Mouse (Mus musculus): ENCODE data around the gene Mphosph6. TPM values are rescaled to one million over a fixed set of nuclear protein-coding genes. Genes with fewer than 3 reads are reported as not detected.

Mphosph6 gene
- total RNA-seq, 2 experiments from 2014 or later: 47.4 to 67.2 TPM

DNA sequence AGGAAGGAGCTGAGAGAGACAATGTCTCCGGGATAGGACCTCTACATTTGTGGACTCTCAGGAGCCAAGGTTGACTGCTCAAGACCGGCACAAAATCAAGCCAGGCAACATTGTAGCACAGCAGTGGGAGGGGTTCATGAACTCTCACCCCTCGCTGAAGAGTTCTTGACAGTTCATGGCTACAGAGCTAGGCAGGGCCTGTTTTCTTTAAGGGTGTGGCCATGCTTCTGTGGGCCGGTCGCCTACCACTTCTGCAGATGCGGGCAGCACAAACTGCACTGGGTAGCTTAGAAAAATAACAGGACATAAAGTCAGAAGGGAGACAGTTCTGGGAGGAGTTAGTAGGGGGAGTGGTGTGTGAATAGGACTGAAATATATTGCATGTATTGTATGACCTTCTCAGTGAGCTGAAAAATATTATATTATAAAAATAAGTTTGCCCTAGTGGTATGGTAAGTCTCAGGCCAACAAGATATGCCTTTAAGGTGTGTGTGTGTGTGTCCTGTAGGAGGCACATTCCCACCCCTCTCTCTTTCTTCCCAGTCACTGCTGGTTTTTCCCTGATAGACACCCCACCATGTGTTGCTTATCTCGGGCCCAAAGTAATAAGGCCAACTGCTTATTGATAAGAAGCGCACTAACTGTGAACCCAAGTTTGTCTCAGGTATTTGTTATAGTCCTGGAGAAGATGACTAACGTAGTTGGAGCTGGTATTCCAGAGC lies 30.5 kb downstream of the Mphosph6 start:
- no peak for ATAC-seq (replicated peaks; ENCODE audit: poor library complexity)

DNA sequence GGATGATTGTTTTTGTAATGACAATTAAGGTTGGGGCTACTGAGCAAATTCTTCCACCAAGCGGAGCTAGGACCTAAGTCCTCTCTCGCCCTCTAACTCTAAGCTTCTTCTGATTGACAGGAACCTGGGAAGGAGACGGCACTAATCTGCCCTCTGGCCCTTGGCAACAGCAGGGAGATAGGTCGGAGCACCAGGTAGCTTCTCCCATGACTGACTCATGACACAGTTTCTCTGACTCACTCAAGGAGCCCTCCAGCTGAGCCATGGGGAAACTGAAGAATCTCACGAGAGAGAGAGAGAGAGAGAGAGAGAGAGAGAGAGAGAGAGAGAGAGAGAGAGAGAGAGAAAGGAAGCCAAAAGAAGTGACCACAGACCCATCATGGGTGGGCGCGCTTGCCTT lies 32.8 kb downstream of the Mphosph6 start:
- no peak for ATAC-seq (replicated peaks; ENCODE audit: poor library complexity)

DNA sequence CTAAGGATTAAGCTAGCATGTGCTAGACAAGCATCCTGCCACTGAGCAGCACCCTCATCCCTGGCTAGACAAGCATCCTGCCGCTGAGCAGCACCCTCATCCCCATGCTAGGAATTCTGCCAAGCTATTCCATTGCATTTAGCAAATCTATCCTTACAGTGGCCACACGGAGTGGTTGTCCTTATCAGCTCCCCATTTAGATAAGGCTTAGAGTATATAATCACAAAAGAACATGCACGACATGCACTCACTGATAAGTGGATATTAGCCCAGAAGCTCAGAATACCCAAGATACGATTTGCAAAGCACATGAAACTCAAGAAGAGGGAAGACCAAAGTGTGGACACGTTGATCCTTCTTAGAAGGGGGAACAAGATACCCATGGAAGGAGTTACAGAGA lies 35.8 kb downstream of the Mphosph6 start:
- ATAC-seq (replicated peaks; ENCODE audit: poor library complexity): no peak

DNA sequence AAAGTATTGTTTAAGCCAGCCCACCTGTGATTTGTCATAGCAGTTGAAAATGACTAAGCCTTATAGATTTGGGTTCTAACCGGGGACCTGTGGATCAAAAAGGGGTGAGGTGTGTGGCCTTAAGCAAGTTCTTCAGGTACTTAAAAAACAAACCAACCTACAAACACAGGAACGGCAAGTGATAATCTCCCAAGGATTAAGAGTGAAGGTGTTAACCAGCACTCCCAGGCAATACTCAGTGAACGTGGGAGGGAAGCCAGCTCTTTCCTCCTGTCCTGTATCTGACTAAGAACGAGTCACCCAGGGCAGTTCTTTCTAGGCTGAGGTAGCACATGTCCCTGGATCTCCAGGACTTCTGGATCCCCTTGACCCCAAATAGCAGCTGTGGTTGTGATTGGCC lies 37.1 kb downstream of the Mphosph6 start:
- ATAC-seq (replicated peaks; ENCODE audit: poor library complexity): no peak

DNA sequence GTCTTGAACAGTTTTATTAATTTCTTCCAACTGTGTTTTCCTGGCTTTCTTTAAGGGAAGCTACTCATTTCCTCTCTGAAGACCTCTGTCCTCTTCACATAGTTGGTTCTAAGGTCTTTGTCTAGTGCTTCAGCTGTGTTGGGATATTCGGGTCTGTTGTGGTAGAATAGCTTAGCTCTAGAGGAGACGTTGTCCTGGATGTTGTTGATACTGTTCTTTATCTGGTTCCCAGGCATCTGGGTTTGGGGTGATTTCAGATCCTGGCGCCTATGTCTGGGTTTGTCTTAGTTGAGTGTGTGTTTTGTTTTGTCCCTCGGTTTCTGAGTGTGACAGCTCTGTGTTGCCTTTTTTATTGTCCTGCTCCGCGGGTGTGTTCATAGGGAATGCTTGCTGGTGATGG lies 39.0 kb downstream of the Mphosph6 start:
- no peak for ATAC-seq (replicated peaks; ENCODE audit: poor library complexity)

DNA sequence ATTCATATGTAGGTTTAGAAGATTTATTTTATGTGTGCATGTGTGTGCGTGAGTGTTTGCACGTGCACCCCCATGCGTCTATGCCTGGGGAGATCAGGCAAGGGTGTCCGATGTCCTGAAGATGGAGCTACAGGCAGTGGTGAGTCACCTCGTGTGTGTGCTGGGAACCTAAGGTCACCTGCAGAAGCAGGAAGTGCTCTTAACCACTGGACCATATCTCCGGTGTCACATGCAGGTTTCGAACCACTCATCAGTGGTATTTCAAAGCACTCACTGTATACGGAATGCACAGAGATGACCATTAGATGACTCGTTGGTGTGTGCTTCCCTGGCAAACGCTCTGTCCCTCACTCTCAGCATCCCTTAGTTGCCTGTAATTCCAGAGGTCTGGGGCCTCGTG lies 43.8 kb downstream of the Mphosph6 start:
- no peak for ATAC-seq (replicated peaks; ENCODE audit: poor library complexity)

DNA sequence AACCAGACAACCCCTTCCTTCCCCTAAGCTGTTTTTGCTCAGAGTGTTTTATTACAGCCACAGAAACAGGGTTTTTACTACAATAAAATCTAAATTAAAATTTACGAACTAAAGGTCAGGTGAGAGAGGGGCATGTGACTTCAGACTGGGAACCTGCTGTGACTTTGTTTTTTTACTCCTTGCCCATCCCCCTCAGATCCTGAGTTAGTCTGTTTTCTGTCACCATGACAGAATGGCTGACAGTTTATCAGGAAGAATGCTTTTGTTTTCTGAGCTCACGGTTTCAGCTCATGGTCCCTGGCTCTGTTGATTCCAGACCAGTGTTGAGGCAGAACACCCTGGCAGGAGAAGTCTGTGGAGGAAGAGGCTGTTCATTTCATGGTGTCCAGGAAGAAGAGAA lies 52.3 kb downstream of the Mphosph6 start:
- no peak for ATAC-seq (replicated peaks; ENCODE audit: poor library complexity)

DNA sequence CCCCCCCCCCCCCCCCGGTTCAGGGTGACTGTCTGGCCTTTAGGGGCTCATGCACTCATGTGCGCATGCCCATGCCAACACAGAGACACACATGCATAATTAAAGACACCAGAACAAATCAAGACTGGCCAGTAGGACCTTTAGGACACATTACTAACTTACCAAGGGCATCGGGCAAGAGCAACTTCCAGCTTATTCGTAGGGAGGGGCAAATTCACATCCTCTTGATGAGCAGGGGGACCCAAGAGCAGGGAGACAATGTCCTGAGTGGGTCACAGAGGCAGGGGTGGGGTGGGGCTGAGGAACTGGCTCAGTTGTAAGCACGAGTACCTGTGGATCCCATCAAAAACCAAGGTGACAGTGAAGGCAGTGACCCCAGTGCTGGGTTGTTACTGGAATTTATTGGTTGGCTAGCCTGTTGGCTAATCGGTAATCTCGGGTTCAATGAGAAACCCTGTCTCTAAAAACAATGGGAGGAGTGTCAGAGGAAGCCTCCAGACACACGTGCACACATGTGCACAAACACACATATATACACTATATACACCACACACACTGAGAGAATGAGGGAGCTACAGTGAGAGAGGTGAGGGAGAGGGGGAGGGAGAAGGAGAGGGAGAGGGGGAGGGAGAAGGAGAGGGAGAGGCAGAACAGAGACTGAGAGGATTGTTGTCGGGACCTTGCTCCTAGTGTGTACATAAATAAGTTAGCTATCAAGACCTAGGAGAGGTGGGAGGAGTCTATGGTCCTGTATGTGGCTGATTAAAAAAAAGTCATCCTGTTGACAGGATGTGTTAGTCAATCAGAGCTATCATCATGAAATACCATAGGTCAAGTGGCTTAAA lies 53.6 kb downstream of the Mphosph6 start:
- no peak for ATAC-seq (replicated peaks; ENCODE audit: poor library complexity)

DNA sequence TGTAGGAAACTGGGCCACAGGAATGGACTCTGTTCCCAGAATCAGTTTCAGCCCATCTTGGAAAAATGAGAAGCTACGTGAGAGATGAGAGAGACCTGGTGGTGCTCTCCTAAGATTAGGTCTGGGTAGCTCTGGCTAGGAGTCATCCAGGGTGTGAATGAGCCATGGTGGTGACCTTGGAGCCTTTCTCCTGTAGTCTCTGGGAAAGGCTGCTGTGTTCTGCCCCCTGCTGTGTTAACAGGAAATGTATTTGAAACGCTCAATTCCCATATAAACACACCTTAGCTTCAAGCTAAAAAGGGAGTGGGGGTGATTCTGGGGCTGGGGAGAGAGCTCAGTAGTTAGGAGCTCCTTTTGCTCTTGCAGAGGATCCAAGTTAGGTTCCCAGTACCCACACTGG lies 54.3 kb downstream of the Mphosph6 start:
- ATAC-seq (replicated peaks; ENCODE audit: poor library complexity): no peak

DNA sequence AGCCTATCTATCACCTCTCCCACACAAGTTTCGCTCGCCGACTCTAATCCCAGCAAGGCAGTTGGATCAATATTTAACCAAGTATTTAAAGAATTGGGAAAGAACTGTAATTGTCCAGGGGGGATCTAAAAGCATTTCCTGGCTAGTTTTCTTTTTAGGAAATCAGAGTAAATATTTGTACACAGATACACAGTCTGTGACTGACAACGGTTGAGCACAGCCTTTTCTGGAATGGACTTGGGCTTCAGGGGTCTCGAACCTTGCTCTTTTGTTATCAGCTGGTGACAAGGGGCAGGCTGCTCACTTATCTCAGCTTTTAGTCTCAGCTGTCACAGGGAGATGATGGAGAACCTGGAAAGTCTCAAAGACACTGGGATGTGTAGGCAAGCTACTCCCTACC lies 55.1 kb downstream of the Mphosph6 start:
- ATAC-seq (replicated peaks; ENCODE audit: poor library complexity): no peak

DNA sequence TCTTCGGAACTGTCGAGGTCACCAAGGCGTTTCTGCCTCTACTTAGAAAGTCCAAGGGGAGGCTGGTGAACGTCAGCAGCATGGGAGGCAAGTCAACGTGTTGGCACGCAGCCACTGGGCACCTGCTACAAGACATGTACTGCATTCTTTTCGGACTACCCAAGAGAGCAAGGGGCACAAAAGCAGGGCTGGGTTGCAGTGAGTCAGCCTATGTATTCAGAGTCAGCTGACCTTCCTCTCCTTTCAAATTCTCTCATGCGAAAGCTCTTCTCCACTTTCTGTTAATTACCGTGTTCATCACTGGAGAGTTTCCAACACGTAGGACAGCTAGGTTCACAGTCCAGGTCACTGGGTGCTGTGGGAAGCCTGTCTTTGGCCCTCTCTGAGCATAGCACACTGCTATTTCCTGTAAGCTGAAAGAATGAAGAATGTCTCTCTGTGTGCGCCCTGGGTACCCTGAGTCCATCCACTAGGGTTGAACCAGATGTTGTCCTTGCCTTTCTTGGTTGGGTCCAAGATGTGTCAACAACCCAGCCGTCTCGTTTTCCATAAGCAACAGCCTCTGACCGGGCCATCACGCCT lies 59.2 kb downstream of the Mphosph6 start:
- no peak for ATAC-seq (replicated peaks; ENCODE audit: poor library complexity)

Other genes with a start within 250 kb of the Mphosph6 start
- 3.4 and 4.2 TPM in 2 replicates for gene Sdr42e1, start 128.3 kb downstream of the Mphosph6 start, total RNA-seq (2015)
- 4.4 and 5.1 TPM in 2 replicates for gene Sdr42e1, start 128.3 kb downstream of the Mphosph6 start, total RNA-seq (2017)
- not detected in 2 replicates for gene Hsd17b2, start 100.0 kb downstream of the Mphosph6 start, total RNA-seq (2015)
- not detected in 2 replicates for gene Hsd17b2, start 100.0 kb downstream of the Mphosph6 start, total RNA-seq (2017)

Measured in megakaryocyte progenitor cell, adult 5-6 weeks (primary cell).